Mouse (Mus musculus) intestine, embryonic 15.5 days (tissue): Measurements from ENCODE around the gene Sct. TPM values are rescaled to one million over a fixed set of nuclear protein-coding genes. Genes with fewer than 3 reads are reported as not detected.
"Not testable (repeated sequence)": the region's sequence is repeated elsewhere in the genome, so short reads cannot be mapped to it uniquely, and the experiment has no call there.

Source experiments
- ATAC-seq: fragments of 200-750 bp; cut with Nextera tagmentation; 2 replicates; pipeline ENCODE4 v1.8.0; 2017; ENCODE audit warnings: moderate TSS enrichment, moderate library complexity
- H3K27ac ChIP-seq: fragments of 300-500 bp; sonication (generic); 2 replicates; pipeline ENCODE4 v1.5.1; 2015; ENCODE audit warnings: mild to moderate bottlenecking, inconsistent platforms
- H3K27me3 ChIP-seq: fragments of 300-500 bp; sonication (generic); replicated peaks from 2 replicates; pipeline ENCODE4 v1.6.1; 2015; ENCODE audit warnings: inconsistent platforms
- H3K36me3 ChIP-seq: fragments of 300-500 bp; sonication (generic); 2 replicates; pipeline ENCODE4 v1.6.1; 2015; ENCODE audit warnings: inconsistent platforms
- H3K4me1 ChIP-seq: fragments of 300-500 bp; sonication (generic); replicated peaks from 2 replicates; pipeline ENCODE4 v1.6.1; 2015; ENCODE audit warnings: inconsistent platforms
- H3K4me2 ChIP-seq: fragments of 300-500 bp; sonication (generic); replicated peaks from 2 replicates; pipeline ENCODE4 v1.6.1; 2015; ENCODE audit warnings: mild to moderate bottlenecking, inconsistent platforms
- H3K4me3 ChIP-seq: fragments of 300-500 bp; sonication (generic); replicated peaks from 2 replicates; pipeline ENCODE4 v1.5.1; 2015; ENCODE audit warnings: inconsistent platforms
- H3K9ac ChIP-seq: fragments of 300-500 bp; sonication (generic); 2 replicates; pipeline ENCODE4 v1.6.1; 2015; ENCODE audit warnings: inconsistent platforms
- H3K9me3 ChIP-seq: fragments of 300-500 bp; sonication (generic); 2 replicates; pipeline ENCODE4 v1.6.1; 2016; ENCODE audit warnings: inconsistent platforms
- whole genome bisulfite sequencing: fragments of 180-500 bp; shearing (Covaris S2); methylation state at CpG from one replicate; pipeline ENCODE4 v1.1.7; 2015; 5-methylcytosine and 5-hydroxymethylcytosine counted together
- polyA plus RNA-seq: library from polyadenylated mRNA; unstranded; fragments of >200 nt; fragmentation: Nextera tagmentation; extraction: Ambion mirVana; gene quantifications from 2 replicates; pipeline ENCODE4 v1.2.1, GENCODE M21; 2015

Gene Sct
- polyA plus RNA-seq, 1 experiment from 2014 or later = 203 TPM

- Histone ChIP-seq H3K4me3 (no peak overlapping the region), H3K4me1 (peaks cover 12% of the 10 kb centered on the region), H3K36me3 (peaks cover 72% of the 10 kb centered on the region), H3K4me2 (no peak overlapping the region), H3K27me3 (no peaks in the 10 kb centered on the region), H3K9me3 (no peaks in the 10 kb centered on the region), H3K9ac (no peak overlapping the region), H3K27ac (no peak overlapping the region)
- WGBS = 84% methylated on average over 3 of the region's 3 CpGs
- no peak for ATAC-seq
Measured at GRCm38 (mm10) chr7:141261480-141261879, 17.5 kb downstream of the Sct start.

DNA sequence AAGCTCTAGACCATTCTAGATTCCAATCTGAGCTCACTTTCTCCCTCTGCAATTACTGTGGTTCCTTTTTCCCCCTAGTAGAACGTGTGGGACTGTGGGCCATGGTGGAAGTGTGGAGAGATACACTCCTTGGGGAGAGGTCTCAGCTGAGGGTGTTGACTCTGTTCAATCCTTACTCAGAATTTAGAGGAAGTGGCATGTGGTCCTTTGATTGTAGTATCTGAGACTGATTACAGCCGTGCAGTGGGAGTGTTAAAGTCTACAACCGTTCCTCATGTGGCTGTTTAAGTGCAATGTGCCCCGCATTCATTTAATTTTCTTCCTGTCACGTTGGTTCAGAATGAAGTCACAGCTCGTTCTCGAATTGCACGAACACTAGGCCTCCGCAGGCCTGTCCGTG, 22.8 kb downstream of the Sct start:
- Histone ChIP-seq H3K27ac (no peak overlapping the region), H3K4me3 (no peak overlapping the region), H3K4me2 (no peak overlapping the region), H3K4me1 (no peaks in the 10 kb centered on the region), H3K9ac (no peak overlapping the region), H3K36me3 (peaks cover 53% of the 10 kb centered on the region), H3K27me3 (no peaks in the 10 kb centered on the region), H3K9me3 (no peaks in the 10 kb centered on the region)
- ATAC-seq = no peak
- WGBS = 89% methylated on average over 10 of the region's 10 CpGs

- H3K27me3 ChIP-seq, H3K27ac ChIP-seq: not testable (repeated sequence)
- peaks cover 37% of the 10 kb centered on the region for H3K36me3 ChIP-seq
Measured at GRCm38 (mm10) chr7:141250486-141250885, 28.4 kb downstream of the Sct start.

GRCm38 (mm10) chr7:141231551-141231950, 47.4 kb downstream of the Sct start:
- WGBS = 88% methylated on average over 9 of the region's 10 CpGs
- no peak for ATAC-seq
- H3K9ac ChIP-seq = no peak overlapping the region
- H3K4me3 ChIP-seq = no peak overlapping the region
- peaks cover 13% of the 10 kb centered on the region for H3K4me1 ChIP-seq
- H3K36me3 ChIP-seq = peaks cover 30% of the 10 kb centered on the region
- no peak overlapping the region for H3K4me2 ChIP-seq
- no peak overlapping the region for H3K27ac ChIP-seq
- H3K9me3 ChIP-seq = no peaks in the 10 kb centered on the region
- no peaks in the 10 kb centered on the region for H3K27me3 ChIP-seq

More at GRCm38 (mm10) chr7:141250486-141250885, 28.4 kb downstream of the Sct start:
- not testable (repeated sequence) for H3K9ac ChIP-seq, H3K9me3 ChIP-seq, H3K4me1 ChIP-seq, ATAC-seq, H3K4me2 ChIP-seq, H3K4me3 ChIP-seq
- 88% methylated on average over 4 of the region's 4 CpGs for WGBS

GRCm38 (mm10) chr7:141231111-141231510, 47.8 kb downstream of the Sct start:
- H3K27ac ChIP-seq = no peak overlapping the region
- H3K4me3 ChIP-seq = no peak overlapping the region
- ATAC-seq = no peak
- no peak overlapping the region for H3K4me2 ChIP-seq
- no peak overlapping the region for H3K9ac ChIP-seq
- H3K36me3 ChIP-seq = peaks cover 28% of the 10 kb centered on the region
- 96% methylated on average over 3 of the region's 3 CpGs for WGBS
- H3K9me3 ChIP-seq = no peaks in the 10 kb centered on the region
- H3K27me3 ChIP-seq = no peaks in the 10 kb centered on the region
- peaks cover 13% of the 10 kb centered on the region for H3K4me1 ChIP-seq

DNA sequence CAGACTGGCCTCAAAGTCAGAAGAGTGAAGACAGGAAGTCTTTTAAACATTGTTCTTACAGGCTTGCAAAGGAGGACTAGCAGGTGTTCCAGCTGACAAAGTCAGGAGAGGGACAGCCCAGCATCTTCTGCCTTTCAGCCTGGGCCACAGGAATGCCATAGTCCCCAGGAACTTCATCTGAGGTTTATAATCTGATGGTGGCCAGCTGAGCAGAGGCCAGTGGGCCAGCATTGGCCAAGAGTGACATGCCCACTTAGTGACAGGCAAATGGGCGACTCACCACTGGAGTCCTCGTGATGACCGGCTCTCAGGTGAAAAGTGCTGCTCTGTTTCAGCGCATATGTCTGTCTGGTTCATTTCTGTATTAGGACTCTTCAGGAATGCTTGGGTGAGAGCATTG, 48.4 kb downstream of the Sct start:
- ATAC-seq = no peak
- Histone ChIP-seq H3K4me2 (peak overlapping the region; percentile 3; the same call in 1 of the 2 replicates), H3K9me3 (no peaks in the 10 kb centered on the region), H3K27me3 (no peaks in the 10 kb centered on the region), H3K9ac (no peak overlapping the region), H3K4me1 (peaks cover 13% of the 10 kb centered on the region), H3K36me3 (peaks cover 25% of the 10 kb centered on the region), H3K4me3 (no peak overlapping the region), H3K27ac (no peak overlapping the region)
- WGBS = 91% methylated on average over 4 of the region's 4 CpGs

DNA sequence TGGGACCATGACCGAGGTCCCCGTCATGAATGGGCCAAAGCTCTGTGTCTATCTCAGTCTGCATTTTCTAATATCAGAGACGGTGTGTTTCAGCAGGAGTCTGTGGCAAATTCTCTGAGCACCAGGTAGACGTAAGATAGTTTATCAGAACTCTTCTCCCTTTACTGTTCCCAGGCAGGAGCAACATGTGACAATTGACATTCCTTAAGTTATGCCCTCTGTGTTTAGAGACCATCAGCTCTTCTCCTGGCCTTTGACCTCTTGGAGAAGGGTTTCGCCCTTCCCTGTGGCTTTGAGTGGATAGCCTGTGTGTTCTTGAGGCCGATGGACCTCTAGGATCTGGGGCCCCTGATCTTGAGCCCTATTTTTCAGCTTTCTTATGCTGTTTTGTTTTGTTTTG, 49.2 kb downstream of the Sct start:
- Histone ChIP-seq H3K9ac (peak overlapping the region; percentile 80), H3K27ac (no peak overlapping the region), H3K27me3 (no peaks in the 10 kb centered on the region), H3K9me3 (no peaks in the 10 kb centered on the region), H3K4me1 (peaks cover 13% of the 10 kb centered on the region), H3K36me3 (peaks cover 22% of the 10 kb centered on the region), H3K4me2 (peak overlapping the region; percentile 71), H3K4me3 (peak overlapping the region; percentile 93)
- ATAC-seq = no peak
- 44% methylated on average over 6 of the region's 6 CpGs for WGBS

Other genes with a start within 250 kb of the Sct start
- gene B4galnt4, start 218.0 kb downstream of the Sct start, polyA plus RNA-seq = 7.9 and 10.7 TPM in 2 replicates
- gene Pkp3, start 200.9 kb downstream of the Sct start, polyA plus RNA-seq = 24.6 and 26.1 TPM in 2 replicates
- gene Sigirr, start 178.6 kb downstream of the Sct start, polyA plus RNA-seq = 17.8 and 20.5 TPM in 2 replicates
- 29.5 and 35.3 TPM in 2 replicates for gene Ano9, start 161.3 kb downstream of the Sct start, polyA plus RNA-seq
- 58.0 and 59.7 TPM in 2 replicates for gene Ptdss2, start 156.8 kb downstream of the Sct start, polyA plus RNA-seq
- 123 and 155 TPM in 2 replicates for gene Rnh1, start 106.3 kb downstream of the Sct start, polyA plus RNA-seq
- 92.9 and 107 TPM in 2 replicates for gene Hras, start 85.1 kb downstream of the Sct start, polyA plus RNA-seq
- 5.1 and 5.4 TPM in 2 replicates for gene Lrrc56, start 85.0 kb downstream of the Sct start, polyA plus RNA-seq
- 3.5 and 3.6 TPM in 2 replicates for gene Lmntd2, start 65.1 kb downstream of the Sct start, polyA plus RNA-seq
- gene Rassf7, start 63.3 kb downstream of the Sct start, polyA plus RNA-seq = 63.7 and 70.0 TPM in 2 replicates
- gene Phrf1, start 50.3 kb downstream of the Sct start, polyA plus RNA-seq = 61.9 and 62.1 TPM in 2 replicates
- 5.2 and 5.7 TPM in 2 replicates for gene Irf7, start 12.7 kb downstream of the Sct start, polyA plus RNA-seq
- 75.8 and 96.1 TPM in 2 replicates for gene Cdhr5, start 2.3 kb downstream of the Sct start, polyA plus RNA-seq
- gene Drd4, start 12.9 kb upstream of the Sct start, polyA plus RNA-seq = 0.35 and 0.40 TPM in 2 replicates
- gene Deaf1, start 48.6 kb upstream of the Sct start, polyA plus RNA-seq = 63.1 and 63.5 TPM in 2 replicates
- 35.1 and 35.6 TPM in 2 replicates for gene Tmem80, start 48.6 kb upstream of the Sct start, polyA plus RNA-seq
- 117 and 133 TPM in 2 replicates for gene Eps8l2, start 59.7 kb upstream of the Sct start, polyA plus RNA-seq
- gene Taldo1, start 113.1 kb upstream of the Sct start, polyA plus RNA-seq = 458 and 460 TPM in 2 replicates
- gene Gatd1, start 135.0 kb upstream of the Sct start, polyA plus RNA-seq = 47.4 and 49.2 TPM in 2 replicates
- gene Cend1, start 150.4 kb upstream of the Sct start, polyA plus RNA-seq = 3.8 and 3.9 TPM in 2 replicates
- gene Slc25a22, start 158.8 kb upstream of the Sct start, polyA plus RNA-seq = 28.5 and 33.1 TPM in 2 replicates
- gene Pidd1, start 164.9 kb upstream of the Sct start, polyA plus RNA-seq = 7.6 and 9.6 TPM in 2 replicates
- gene Rplp2, start 168.2 kb upstream of the Sct start, polyA plus RNA-seq = 1,378 and 1,526 TPM in 2 replicates
- 35.1 and 38.1 TPM in 2 replicates for gene Pnpla2, start 176.1 kb upstream of the Sct start, polyA plus RNA-seq
- 16.5 and 22.0 TPM in 2 replicates for gene Cracr2b, start 182.0 kb upstream of the Sct start, polyA plus RNA-seq
- gene Cd151, start 188.3 kb upstream of the Sct start, polyA plus RNA-seq = 21.5 and 25.5 TPM in 2 replicates
- 57.9 and 61.9 TPM in 2 replicates for gene Polr2l, start 196.0 kb upstream of the Sct start, polyA plus RNA-seq
- 60.7 and 67.8 TPM in 2 replicates for gene Tspan4, start 196.1 kb upstream of the Sct start, polyA plus RNA-seq